Mouse (Mus musculus) left cerebral cortex, adult 2 months (tissue): ENCODE data around the gene Tfcp2. TPM values are rescaled to one million over a fixed set of nuclear protein-coding genes. Genes with fewer than 3 reads are reported as not detected.
"Not testable (repeated sequence)": the region's sequence is repeated elsewhere in the genome, so short reads cannot be mapped to it uniquely, and the experiment has no call there.

Source experiments
- DNase-seq, 2 experiments: peaks; one replicate each; pipeline ENCODE4 v3.0.0; 2021 to 2022; ENCODE audit warnings: low spot score in 2 of 2, mixed read lengths in 1 of 2; ENCODE audit errors: extremely low spot score in 1 of 2
- H3K27ac ChIP-seq: fragments of 200-600 bp; 2 replicates; pipeline ENCODE4 v1.8.1; 2022
- H3K4me3 ChIP-seq: fragments of 200-600 bp; 2 replicates; pipeline ENCODE4 v1.8.1; 2022
- CTCF ChIP-seq: fragments of 200-600 bp; IDR thresholded peaks from 2 replicates; pipeline ENCODE4 v1.8.1; 2022; ENCODE audit warnings: antibody characterized with exemption, mild to moderate bottlenecking, moderate library complexity
- intact Hi-C: fragments of 180-260 bp; cut with DNase I; formaldehyde crosslinking; loops from one replicate; pipeline ENCODE4 v1.15.1; 2025
- total RNA-seq, 2 experiments: library from RNA; stranded (reverse); gene quantifications; 2 replicates each; pipeline ENCODE4 v1.2.3; 2021

Gene Tfcp2
- total RNA-seq, 2 experiments from 2014 or later: 26.8 to 27.9 TPM

DNA sequence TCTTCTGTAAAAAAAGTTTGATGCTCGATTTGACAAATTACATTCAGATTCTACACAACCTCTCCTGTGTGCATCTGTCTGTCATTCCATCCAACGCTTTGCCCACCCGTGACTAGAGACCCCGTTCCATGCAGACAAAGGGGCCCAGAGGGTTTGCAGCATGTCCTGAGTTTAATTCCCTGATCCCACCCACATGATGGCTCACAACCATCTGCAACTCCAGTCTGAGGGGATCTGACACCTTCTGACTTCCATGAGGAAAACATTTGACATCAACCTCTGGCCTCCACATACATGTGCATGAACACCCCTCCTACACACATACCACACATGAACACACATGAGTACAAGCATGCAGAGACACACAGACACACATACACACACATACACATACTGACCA is 10.4 kb downstream of the Tfcp2 start:
- TF ChIP-seq CTCF: no peak
- intact Hi-C loops: no loop called here
- H3K27ac ChIP-seq: no peak overlapping the region

DNA sequence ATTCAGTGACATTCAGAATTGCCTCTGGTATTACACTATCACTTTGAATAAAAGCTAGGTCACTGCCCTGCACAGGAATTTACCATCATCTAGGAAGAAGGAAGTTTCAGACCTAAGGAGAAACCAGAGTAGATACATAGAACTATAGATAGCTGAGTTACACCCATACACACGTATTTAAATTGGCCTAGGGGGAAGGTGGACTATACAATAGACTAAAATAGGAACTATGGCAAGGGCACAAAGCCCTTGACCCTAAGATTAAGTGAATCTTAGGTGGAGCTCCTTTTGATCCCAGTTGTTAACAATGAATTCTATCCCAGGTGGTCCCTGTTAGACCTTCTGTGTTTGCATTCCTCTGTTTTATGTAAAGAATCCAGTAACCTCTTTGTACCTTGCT is 10.8 kb downstream of the Tfcp2 start:
- H3K27ac ChIP-seq, H3K4me3 ChIP-seq, intact Hi-C loops, DNase-seq: not testable (repeated sequence)

More for the DNA sequence above, 10.4 kb downstream of the Tfcp2 start:
- no peak overlapping the region for H3K4me3 ChIP-seq
- no peak for DNase-seq

DNA sequence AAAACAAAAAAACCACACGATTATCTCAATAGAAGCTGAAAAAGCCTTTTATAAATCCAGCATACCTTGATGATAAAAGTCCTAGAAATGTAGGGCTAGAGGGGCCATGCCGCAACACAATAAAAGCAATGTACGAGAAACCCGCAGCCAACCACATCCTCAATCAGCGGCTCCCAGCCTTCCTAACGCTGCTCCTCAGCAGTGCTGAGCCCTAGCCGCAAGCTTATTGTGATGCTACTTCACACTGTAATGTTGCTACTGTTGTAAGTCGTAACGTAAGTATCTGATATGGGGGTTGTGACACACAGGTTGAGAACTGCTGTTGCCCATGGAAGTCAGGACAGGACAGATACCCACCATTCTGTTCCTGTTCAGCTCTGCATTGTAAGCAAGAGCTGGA is 12.4 kb downstream of the Tfcp2 start:
- no peak overlapping the region for H3K4me3 ChIP-seq
- H3K27ac ChIP-seq: no peak overlapping the region
- no peak for DNase-seq
- no peak for TF ChIP-seq CTCF
- intact Hi-C loops: loop anchor here (2.0 kb wide), 1 partner anchor 73 kb away; no protein-coding TSS in a partner anchor

DNA sequence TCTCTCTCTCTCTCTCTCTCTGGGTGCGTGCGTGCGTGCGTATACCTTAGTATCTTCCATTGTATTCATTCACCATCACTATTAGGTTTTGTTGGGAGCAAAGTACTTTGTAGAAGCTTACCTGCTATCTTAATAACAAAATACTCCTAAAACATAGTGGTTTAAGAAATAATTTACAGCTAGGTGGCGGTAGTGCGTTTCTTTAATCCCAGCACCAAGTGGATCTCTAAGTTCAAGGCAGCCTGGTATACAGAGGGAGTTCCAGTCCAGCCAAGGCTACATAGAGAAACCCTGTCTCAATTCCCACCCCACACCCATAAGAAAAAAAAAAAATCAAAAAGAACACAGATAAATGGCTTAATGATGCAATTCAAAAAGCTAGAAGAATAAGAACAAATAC is 13.9 kb downstream of the Tfcp2 start:
- DNase-seq: no peak
- Histone ChIP-seq H3K27ac (no peak overlapping the region), H3K4me3 (no peak overlapping the region)
- intact Hi-C loops: loop anchor here (2.0 kb wide), 1 partner anchor 75 kb away; no protein-coding TSS in a partner anchor
- peak; percentile 45 for TF ChIP-seq CTCF

DNA sequence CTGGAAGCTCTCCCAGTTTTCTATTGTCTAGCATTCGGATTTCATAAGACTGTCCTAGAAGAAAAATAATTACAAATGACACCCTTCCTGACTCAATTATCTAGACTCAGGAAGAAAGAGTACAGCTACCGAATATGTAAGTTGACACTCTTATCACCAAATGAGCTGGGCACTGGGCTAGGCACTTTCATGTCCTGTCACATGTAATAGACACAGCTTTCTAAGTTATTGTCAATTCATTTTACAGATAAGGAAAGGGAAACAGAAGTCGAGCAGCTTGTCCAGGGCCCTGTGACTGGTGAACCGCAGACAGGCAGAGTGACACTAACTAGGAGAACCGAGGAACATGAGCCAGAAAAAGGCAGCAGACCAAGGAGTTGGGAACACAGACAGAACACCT is 23.9 kb downstream of the Tfcp2 start:
- TF ChIP-seq CTCF: no peak
- DNase-seq: no peak
- Histone ChIP-seq H3K4me3 (no peak overlapping the region), H3K27ac (no peak overlapping the region)
- intact Hi-C loops: no loop called here

DNA sequence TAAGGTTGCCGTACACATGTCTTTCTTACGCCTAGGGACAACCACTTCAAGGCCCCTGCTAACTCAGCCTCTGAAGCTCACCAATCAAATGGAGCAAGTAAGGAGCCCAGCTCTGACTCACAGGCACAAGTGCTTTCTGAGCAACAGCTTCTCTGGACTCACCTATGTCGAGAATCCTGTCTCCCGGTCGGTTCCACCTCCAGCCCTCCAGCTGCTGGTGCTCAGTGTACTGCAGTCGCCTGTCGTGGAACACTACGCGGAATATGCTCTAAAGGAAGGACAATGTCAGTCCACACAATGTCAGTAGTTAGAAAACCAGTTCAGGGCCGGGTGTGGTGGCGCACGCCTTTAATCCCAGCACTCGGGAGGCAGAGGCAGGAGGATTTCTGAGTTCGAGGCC is 26.4 kb downstream of the Tfcp2 start:
- DNase-seq: no peak
- Histone ChIP-seq H3K27ac (no peak overlapping the region), H3K4me3 (no peak overlapping the region)
- intact Hi-C loops: no loop called here
- no peak for TF ChIP-seq CTCF

DNA sequence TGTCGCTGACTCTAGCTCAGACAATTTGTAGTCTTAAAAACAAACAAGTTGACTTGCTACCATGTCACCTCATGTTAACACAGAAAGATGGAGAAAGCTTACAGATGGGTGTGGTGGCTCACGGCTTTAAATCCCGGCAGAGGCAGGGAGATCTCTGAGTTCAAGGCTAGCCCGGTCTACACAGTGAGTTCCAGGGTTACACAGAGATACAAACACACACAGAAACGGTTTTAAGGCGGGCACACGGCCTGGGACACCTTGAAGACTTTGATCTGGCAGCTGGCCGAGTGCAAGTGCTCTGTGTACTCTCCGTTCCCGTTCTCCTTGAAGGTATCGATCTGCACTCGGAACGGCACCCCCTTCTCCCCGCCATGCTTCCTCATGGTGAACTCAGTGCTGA is 31.5 kb downstream of the Tfcp2 start:
- Histone ChIP-seq H3K27ac (no peak overlapping the region), H3K4me3 (no peak overlapping the region)
- no peak for TF ChIP-seq CTCF
- no peak for DNase-seq
- intact Hi-C loops: no loop called here

DNA sequence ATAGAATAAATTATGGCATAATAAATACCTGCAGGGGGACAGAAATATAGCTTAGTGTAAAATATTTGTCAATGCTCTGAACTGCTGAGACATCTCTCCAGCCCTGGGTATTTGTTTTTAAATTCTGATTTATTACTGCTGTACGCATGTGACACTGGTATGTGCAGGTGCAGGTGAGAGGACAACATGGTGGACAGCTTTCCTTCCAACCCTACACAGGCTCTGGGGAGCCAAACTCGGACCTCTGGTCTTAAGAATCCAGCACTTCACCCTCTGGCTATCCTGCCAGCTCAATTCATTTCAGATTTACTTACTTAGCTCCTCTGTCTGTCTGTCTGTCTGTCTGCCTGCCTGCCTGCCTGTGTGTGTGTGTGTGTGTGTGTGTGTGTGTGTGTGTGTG is 36.7 kb downstream of the Tfcp2 start:
- Histone ChIP-seq H3K27ac (no peak overlapping the region), H3K4me3 (no peak overlapping the region)
- DNase-seq: no peak
- intact Hi-C loops: no loop called here
- no peak for TF ChIP-seq CTCF

DNA sequence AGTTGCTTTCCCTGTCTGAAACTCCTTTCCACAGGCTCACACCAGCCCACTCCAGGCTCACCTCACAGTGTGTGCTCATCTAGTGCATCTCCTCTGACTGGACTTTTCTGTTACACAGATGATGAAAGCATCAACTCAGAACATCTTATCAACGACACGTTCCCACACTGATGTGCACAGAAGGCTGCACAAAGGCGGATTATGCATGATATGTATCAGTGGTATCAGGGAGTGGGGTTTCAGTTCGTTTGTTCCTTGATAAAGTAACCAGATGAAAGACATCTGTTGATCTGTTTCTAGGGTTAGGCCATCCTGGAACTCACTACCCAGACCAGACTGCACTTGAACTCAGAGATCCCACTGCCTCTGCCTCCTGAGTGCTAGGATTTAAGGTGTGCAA is 38.4 kb downstream of the Tfcp2 start:
- Histone ChIP-seq H3K27ac (no peak overlapping the region), H3K4me3 (no peak overlapping the region)
- DNase-seq: no peak
- intact Hi-C loops: no loop called here
- no peak for TF ChIP-seq CTCF

DNA sequence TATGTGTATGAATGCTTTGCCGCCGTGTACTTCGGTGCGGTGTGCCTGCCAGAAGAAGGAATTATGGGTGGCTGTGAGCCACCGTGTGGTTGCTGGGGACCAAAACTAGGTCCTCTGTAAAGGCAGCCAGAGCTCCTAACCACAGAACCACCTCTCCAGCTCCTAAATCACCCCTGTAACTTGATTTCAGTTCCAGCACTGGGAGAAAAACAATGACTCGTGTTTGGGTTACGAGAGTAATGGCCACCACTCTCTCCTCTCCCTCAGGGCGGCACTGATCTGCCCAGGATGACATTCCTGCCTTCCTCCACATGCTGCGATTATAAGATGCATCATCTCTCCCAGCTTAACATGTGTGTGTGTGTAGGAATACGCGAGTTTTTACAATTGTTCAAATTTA is 41.7 kb downstream of the Tfcp2 start:
- Histone ChIP-seq H3K27ac (no peak overlapping the region), H3K4me3 (no peak overlapping the region)
- no peak for DNase-seq
- no peak for TF ChIP-seq CTCF
- intact Hi-C loops: no loop called here

DNA sequence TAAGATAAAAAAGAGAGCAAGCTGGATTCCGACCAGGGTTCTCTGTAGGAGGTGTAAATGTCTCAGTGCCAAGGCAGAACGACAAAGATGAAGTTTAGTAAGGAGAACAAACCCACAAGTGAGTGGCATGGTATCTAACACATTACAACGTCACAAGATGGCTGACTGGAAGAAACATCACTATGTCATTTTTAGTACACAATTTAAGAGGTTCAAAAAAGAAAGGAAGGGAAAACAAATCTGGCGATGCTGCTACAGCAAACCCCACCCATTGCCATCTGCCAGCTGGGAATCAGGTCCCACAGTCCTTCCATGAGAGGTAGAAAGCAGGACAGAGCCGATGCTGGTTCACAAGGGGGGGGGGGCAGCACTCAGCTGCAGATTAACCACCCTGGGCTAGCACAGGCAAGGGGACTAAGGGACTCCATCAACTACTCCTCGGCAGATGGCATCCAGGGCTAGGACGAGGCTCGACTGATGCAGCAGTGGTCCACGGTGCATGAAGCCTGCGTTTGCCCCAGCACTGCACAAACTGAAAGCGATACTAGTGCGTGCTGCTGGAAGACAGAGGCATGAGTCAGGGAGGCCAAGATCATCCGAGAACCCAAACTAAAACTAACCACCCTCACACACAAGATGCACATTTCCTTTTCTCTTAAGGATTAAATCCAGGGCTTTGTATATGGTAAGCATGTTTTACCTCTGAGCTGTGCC is 43.2 kb downstream of the Tfcp2 start:
- no peak for TF ChIP-seq CTCF
- intact Hi-C loops: no loop called here
- DNase-seq: no peak
- H3K27ac ChIP-seq: peak overlapping the region; percentile 32; the same call in 1 of the 2 replicates
- no peak overlapping the region for H3K4me3 ChIP-seq

DNA sequence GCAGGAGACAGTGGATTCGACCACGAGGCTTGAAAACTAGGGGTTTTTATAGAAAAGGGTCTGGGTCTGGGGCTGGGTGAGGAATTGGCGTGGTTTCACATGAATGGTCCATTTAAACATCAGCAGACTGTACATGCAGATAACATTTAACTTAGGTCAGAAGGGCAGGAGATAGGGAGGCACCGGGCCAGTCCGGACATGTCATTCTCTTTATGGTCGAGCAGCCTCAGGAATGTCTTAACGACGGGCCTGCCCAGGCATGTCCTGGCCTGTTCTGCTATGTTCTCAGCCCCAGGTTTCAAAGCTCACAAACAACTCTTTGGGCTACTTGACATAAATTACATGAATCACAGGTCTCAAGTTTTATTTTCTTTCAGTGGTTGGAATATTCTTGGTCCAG is 52.3 kb downstream of the Tfcp2 start:
- intact Hi-C loops: loop anchor here (10.0 kb wide), 1 partner anchor 115 kb away; the partner anchor contains the start of gene Dazap2
- H3K4me3 ChIP-seq, H3K27ac ChIP-seq, DNase-seq: not testable (repeated sequence)

DNA sequence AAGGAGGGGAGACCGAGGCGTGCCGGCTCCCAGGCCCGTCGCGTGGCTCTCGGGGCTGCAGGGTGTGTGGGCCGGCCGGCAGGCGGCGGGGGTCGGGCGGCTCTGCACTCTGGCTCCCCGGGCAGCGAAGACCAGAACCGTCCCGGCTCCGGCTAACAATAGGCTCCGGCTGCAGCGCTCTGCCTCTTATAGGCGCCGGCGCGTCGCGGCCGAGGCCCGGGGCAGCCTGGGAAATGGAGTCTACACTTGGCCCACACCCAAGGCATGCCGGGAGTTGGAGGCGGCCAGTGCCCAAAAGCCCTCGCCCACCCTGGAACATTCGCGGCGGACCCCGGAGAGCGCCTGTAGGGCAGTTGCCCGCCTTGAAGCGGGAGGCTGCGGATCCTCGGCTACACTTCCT is 56.7 kb downstream of the Tfcp2 start, which contains the start of gene Csrnp2:
Gene Csrnp2 (minus strand): TSS at position 387 of the 400 bp plus-strand sequence.
- peak; percentile 93 to 95 for DNase-seq
- peak within 1 kb of the TSS; percentile 97 for H3K27ac ChIP-seq
- peak; percentile 31 for TF ChIP-seq CTCF
- intact Hi-C loops: loop anchor here (2.0 to 10.0 kb wide), 2 partner anchors 26 to 120 kb away; partner anchors contain the start of genes Dazap2 and Letmd1
- H3K4me3 ChIP-seq: peak within 1 kb of the TSS; percentile 82
